Mouse (Mus musculus) kidney, embryonic 14.5 days (tissue): ENCODE results near the gene Brf1. TPM values are rescaled to one million over a fixed set of nuclear protein-coding genes. Genes with fewer than 3 reads are reported as not detected.

Experiments
- ATAC-seq: fragments of 200-750 bp; cut with Nextera tagmentation; 2 replicates; pipeline ENCODE4 v1.8.0; 2017; ENCODE audit warnings: moderate number of reproducible peaks, mild to moderate bottlenecking, moderate TSS enrichment, moderate library complexity; ENCODE audit not compliant: low FRiP score, low TSS enrichment
- H3K27ac ChIP-seq: fragments of 300-500 bp; sonication (generic); 2 replicates; pipeline ENCODE4 v1.5.1; 2014; ENCODE audit warnings: low read depth, mild to moderate bottlenecking, low read length, moderate library complexity, mixed read lengths
- H3K27me3 ChIP-seq: fragments of 300-500 bp; sonication (generic); 2 replicates; pipeline ENCODE4 v1.6.1; 2014; ENCODE audit warnings: mild to moderate bottlenecking, low read length; ENCODE audit not compliant: control insufficient read depth, insufficient read depth
- H3K36me3 ChIP-seq: fragments of 300-500 bp; sonication (generic); 2 replicates; pipeline ENCODE4 v1.6.1; 2014; ENCODE audit warnings: low read length, mixed read lengths; ENCODE audit not compliant: control insufficient read depth, insufficient read depth
- H3K4me1 ChIP-seq: fragments of 300-500 bp; sonication (generic); 2 replicates; pipeline ENCODE4 v1.6.1; 2014; ENCODE audit warnings: low read length, mixed read lengths; ENCODE audit not compliant: control insufficient read depth, insufficient read depth
- H3K4me2 ChIP-seq: fragments of 300-500 bp; sonication (generic); replicated peaks from 2 replicates; pipeline ENCODE4 v1.6.1; 2014; ENCODE audit warnings: low read depth, mild to moderate bottlenecking, low read length
- H3K4me3 ChIP-seq: fragments of 300-500 bp; sonication (generic); 2 replicates; pipeline ENCODE4 v1.5.1; 2014; ENCODE audit warnings: mild to moderate bottlenecking, low read length
- H3K9ac ChIP-seq: fragments of 300-500 bp; sonication (generic); 2 replicates; pipeline ENCODE4 v1.6.1; 2014; ENCODE audit warnings: low read depth, mild to moderate bottlenecking, low read length, moderate library complexity
- H3K9me3 ChIP-seq: fragments of 300-500 bp; sonication (generic); 2 replicates; pipeline ENCODE4 v1.6.1; 2016; ENCODE audit warnings: low read length; ENCODE audit not compliant: control insufficient read depth
- WGBS: fragments of 180-500 bp; shearing (Covaris S2); extraction: QIAGEN DNeasy Blood & Tissue Kit; methylation state at CpG from one replicate; pipeline ENCODE4 v1.1.7; 2014; 5-methylcytosine and 5-hydroxymethylcytosine counted together
- polyA plus RNA-seq: library from polyadenylated mRNA; unstranded; fragments of >200 nt; fragmentation: Nextera tagmentation; extraction: Ambion mirVana; gene quantifications from 2 replicates; pipeline ENCODE4 v1.2.1, GENCODE M21; 2014

Gene Brf1
- 38.2 and 75.6 TPM in 2 replicates for polyA plus RNA-seq

GRCm38 (mm10) chr12:113000294-113001132 lies at the start of gene Brf1:
Brf1 (minus strand) TSS chr12:113000704.
- under 1% methylated on average over 93 of the region's 96 CpGs for WGBS
- H3K4me3 ChIP-seq, result peak within 1 kb of the TSS; percentile 80
- H3K27ac ChIP-seq, result peak within 1 kb of the TSS; percentile 93
- no peaks in the 10 kb centered on the region for H3K27me3 ChIP-seq
- H3K36me3 ChIP-seq, result peaks cover 3% of the 10 kb centered on the region; the same call in 1 of the 2 replicates
- peak within 1 kb of the TSS; percentile 96 for H3K9ac ChIP-seq
- peak; percentile 96 for ATAC-seq
- H3K9me3 ChIP-seq, result no peaks in the 10 kb centered on the region
- H3K4me2 ChIP-seq, result peak within 1 kb of the TSS; percentile 63
- H3K4me1 ChIP-seq, result peaks cover 15% of the 10 kb centered on the region

GRCm38 (mm10) chr12:113049836-113050235 lies 49.3 kb upstream of the Brf1 start:
- Histone ChIP-seq H3K4me2 (no peak overlapping the region), H3K9me3 (no peaks in the 10 kb centered on the region), H3K36me3 (peaks cover 62% of the 10 kb centered on the region), H3K4me3 (no peak overlapping the region), H3K27me3 (no peaks in the 10 kb centered on the region), H3K4me1 (peaks cover 6% of the 10 kb centered on the region; the same call in 1 of the 2 replicates), H3K9ac (no peak overlapping the region), H3K27ac (no peak overlapping the region)
- WGBS, result 85% methylated on average over 9 of the region's 9 CpGs
- ATAC-seq, result no peak

GRCm38 (mm10) chr12:113048103-113048502 lies 47.6 kb upstream of the Brf1 start:
- H3K4me2 ChIP-seq, result no peak overlapping the region
- peaks cover 6% of the 10 kb centered on the region; the same call in 1 of the 2 replicates for H3K4me1 ChIP-seq
- WGBS, result 93% methylated on average over 5 of the region's 5 CpGs
- no peak for ATAC-seq
- no peaks in the 10 kb centered on the region for H3K9me3 ChIP-seq
- no peak overlapping the region for H3K4me3 ChIP-seq
- H3K27ac ChIP-seq, result no peak overlapping the region
- peaks cover 47% of the 10 kb centered on the region for H3K36me3 ChIP-seq
- H3K27me3 ChIP-seq, result no peaks in the 10 kb centered on the region
- no peak overlapping the region for H3K9ac ChIP-seq

- Histone ChIP-seq H3K4me2 (no peak overlapping the region), H3K9ac (no peak overlapping the region), H3K4me1 (peaks cover 6% of the 10 kb centered on the region; the same call in 1 of the 2 replicates), H3K27me3 (no peaks in the 10 kb centered on the region), H3K27ac (no peak overlapping the region), H3K36me3 (peaks cover 37% of the 10 kb centered on the region), H3K4me3 (no peak overlapping the region), H3K9me3 (no peaks in the 10 kb centered on the region)
- WGBS, result 88% methylated on average over 15 of the region's 15 CpGs
- ATAC-seq, result no peak
These were observed 46.4 kb upstream of the Brf1 start for GRCm38 (mm10) chr12:113046861-113047260.

- no peak overlapping the region for H3K9ac ChIP-seq
- no peaks in the 10 kb centered on the region for H3K27me3 ChIP-seq
- no peaks in the 10 kb centered on the region for H3K9me3 ChIP-seq
- H3K36me3 ChIP-seq, result peaks cover 24% of the 10 kb centered on the region
- WGBS, result 80% methylated on average over 3 of the region's 3 CpGs
- no peak overlapping the region for H3K4me3 ChIP-seq
- no peak overlapping the region for H3K27ac ChIP-seq
- H3K4me2 ChIP-seq, result no peak overlapping the region
- H3K4me1 ChIP-seq, result no peaks in the 10 kb centered on the region
- ATAC-seq, result no peak
These were observed 44.6 kb upstream of the Brf1 start for GRCm38 (mm10) chr12:113044916-113045677.

GRCm38 (mm10) chr12:113042543-113042942 lies 42.0 kb upstream of the Brf1 start:
- Histone ChIP-seq H3K36me3 (peaks cover 9% of the 10 kb centered on the region; the same call in 1 of the 2 replicates), H3K27me3 (no peaks in the 10 kb centered on the region), H3K4me2 (no peak overlapping the region), H3K9ac (no peak overlapping the region), H3K27ac (no peak overlapping the region), H3K4me1 (no peaks in the 10 kb centered on the region), H3K4me3 (no peak overlapping the region), H3K9me3 (no peaks in the 10 kb centered on the region)
- 90% methylated on average over 2 of the region's 2 CpGs for WGBS
- no peak for ATAC-seq

- H3K4me2 ChIP-seq, result no peak overlapping the region
- no peak overlapping the region for H3K4me3 ChIP-seq
- H3K27me3 ChIP-seq, result no peaks in the 10 kb centered on the region
- H3K36me3 ChIP-seq, result peaks cover 3% of the 10 kb centered on the region; the same call in 1 of the 2 replicates
- H3K9me3 ChIP-seq, result no peaks in the 10 kb centered on the region
- no peak overlapping the region for H3K9ac ChIP-seq
- H3K4me1 ChIP-seq, result no peaks in the 10 kb centered on the region
- WGBS, result 77% methylated on average over 14 of the region's 15 CpGs
- ATAC-seq, result 0 out of 2 replicates have a peak, but pooled peaks have one; percentile 25
- H3K27ac ChIP-seq, result no peak overlapping the region
These were observed 41.3 kb upstream of the Brf1 start for GRCm38 (mm10) chr12:113041481-113042439.

GRCm38 (mm10) chr12:113038414-113038813 lies 37.9 kb upstream of the Brf1 start:
- Histone ChIP-seq H3K4me1 (0 out of 2 replicates have a peak, but pooled peaks cover 2% of the 10 kb centered on the region), H3K9me3 (no peaks in the 10 kb centered on the region), H3K27me3 (no peaks in the 10 kb centered on the region), H3K36me3 (no peaks in the 10 kb centered on the region), H3K9ac (no peak overlapping the region), H3K4me2 (no peak overlapping the region), H3K4me3 (no peak overlapping the region), H3K27ac (no peak overlapping the region)
- 84% methylated on average over 4 of the region's 4 CpGs for whole genome bisulfite sequencing
- no peak for ATAC-seq
